8 mouse cellular contexts compared by ENCODE assay signal in the genomic region with DNA sequence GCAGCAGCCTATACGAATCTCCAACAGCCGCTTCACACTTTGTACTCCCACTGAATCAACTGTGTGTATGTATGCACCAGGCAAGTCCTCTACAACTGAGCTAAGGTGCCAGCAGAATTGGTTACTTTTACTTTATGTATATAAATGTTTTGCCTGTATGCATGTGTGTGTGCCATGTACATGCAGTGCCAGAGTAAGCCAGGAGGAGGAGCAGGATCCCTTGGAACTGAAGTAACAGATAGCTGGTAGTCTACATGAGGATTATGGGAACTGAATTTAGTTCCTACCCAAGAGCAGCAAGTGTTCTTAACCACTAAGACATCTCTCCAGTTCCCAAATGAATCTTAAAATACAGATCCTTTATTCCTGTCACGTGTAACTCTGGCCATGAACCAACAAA. TPM values are rescaled to one million over a fixed set of nuclear protein-coding genes. Genes with fewer than 3 reads are reported as not detected.
A peak's percentile ranks its signal among the peaks of the same experiment; 100 is the strongest.
DNase-seq lines count a peak whose midpoint lies in the region; ATAC-seq and TF ChIP-seq lines count a peak whose summit lies in the region.
"Had no signal": no experiment of that assay in that cellular context is flagged by ENCODE, and none has a peak within 500 bp of the region (broad histone marks: within the 10 kb centered on the region; RNA-seq: fewer than 3 reads in every experiment).

No protein-coding gene starts in this region.

- H3K4me1 ChIP-seq in liver, adult 2 months (ENCODE audit: control insufficient read depth, insufficient read depth, low read length), result peaks cover 5% of the 10 kb centered on the region; the same call in 1 of the 2 replicates
- peaks cover 22% of the 10 kb centered on the region for H3K4me1 ChIP-seq in liver, embryonic 12.5 days
- no peaks in the 10 kb centered on the region for H3K4me1 ChIP-seq in limb, embryonic 10.5 days
- H3K4me1 ChIP-seq: embryonic facial prominence, embryonic 15.5 days had no signal

- no peak for ATAC-seq in liver, embryonic 12.5 days
- ATAC-seq in Patski, result no peak
- peak; percentile 91 for ATAC-seq in common myeloid progenitor, adult 5-6 weeks (replicated peaks; ENCODE audit: low read depth, poor library complexity, severe bottlenecking)

- TF ChIP-seq CTCF in liver, adult 2 months (IDR thresholded peaks at IDR 0.05; ENCODE audit: low read depth, low read length), result peak; percentile 49; the same call in 1 of the 2 replicates
- peak; percentile 55 for TF ChIP-seq CTCF in Patski (IDR thresholded peaks at IDR 0.05)

- no peak overlapping the region for H3K27ac ChIP-seq in liver, adult 2 months (replicated peaks; ENCODE audit: insufficient read depth, low read depth, low read length)
- no peak overlapping the region for H3K27ac ChIP-seq in liver, embryonic 12.5 days
- no peak overlapping the region for H3K27ac ChIP-seq in limb, embryonic 10.5 days
- H3K27ac ChIP-seq: embryonic facial prominence, embryonic 15.5 days had no signal

- no peak overlapping the region for H3K9ac ChIP-seq in liver, adult 2 months (ENCODE audit: low read depth, low read length)
- no peak overlapping the region for H3K9ac ChIP-seq in liver, embryonic 12.5 days
- H3K9ac ChIP-seq: embryonic facial prominence, embryonic 15.5 days had no signal

- in situ Hi-C loops in Patski (cut with MboI; ENCODE audit: low pct_unique_long_range_greater_than_20kb), result no loop called here

- TF ChIP-seq POLR2A in liver, adult 2 months (IDR thresholded peaks at IDR 0.05; ENCODE audit: extremely low read depth, insufficient read depth, low read length), result no peak

- H3K4me3 ChIP-seq in liver, adult 2 months (ENCODE audit: insufficient read depth, low read depth, low read length), result no peak overlapping the region
- H3K4me3 ChIP-seq in liver, embryonic 12.5 days, result no peak overlapping the region
- H3K4me3 ChIP-seq in limb, embryonic 10.5 days, result no peak overlapping the region
- H3K4me3 ChIP-seq: embryonic facial prominence, embryonic 15.5 days had no signal

- 86% methylated on average over 3 of the region's 3 CpGs for WGBS in liver, adult 2 months
- WGBS in liver, embryonic 12.5 days (ENCODE audit: insufficient replicate concordance), result 77% methylated on average over 3 of the region's 3 CpGs
- WGBS in limb, embryonic 10.5 days, result 96% methylated on average over 3 of the region's 3 CpGs

- H3K9me3 ChIP-seq in liver, embryonic 12.5 days (replicated peaks), result no peaks in the 10 kb centered on the region
- H3K9me3 ChIP-seq in limb, embryonic 10.5 days (replicated peaks), result 0 out of 2 replicates have a peak, but pooled peaks cover 3% of the 10 kb centered on the region

- H3K4me2 ChIP-seq in liver, embryonic 12.5 days, result no peak overlapping the region
- H3K4me2 ChIP-seq: embryonic facial prominence, embryonic 15.5 days had no signal

- DNase-seq in liver, adult 2 months (ENCODE audit: extremely low read depth, low read depth, low spot score), result peak; percentile 38
- DNase-seq in Patski (ENCODE audit: low read depth, low spot score), result no peak
- peak; percentile 67 to 72 for DNase-seq in kidney, postnatal 4 days
- DNase-seq in thymus, adult 18-20 months, result peak; percentile 23 to 40
- no peak for DNase-seq in limb, embryonic 10.5 days (ENCODE audit: low spot score)

- POLR2A ChIA-PET in Patski (lab: Charles Lee), result no interaction called here

- no peaks in the 10 kb centered on the region for H3K36me3 ChIP-seq in liver, adult 2 months (ENCODE audit: control insufficient read depth, insufficient read depth, low read length)
- H3K36me3 ChIP-seq in liver, embryonic 12.5 days, result peaks cover 27% of the 10 kb centered on the region
- H3K36me3 ChIP-seq in limb, embryonic 10.5 days, result peaks cover 31% of the 10 kb centered on the region

- peaks cover 3% of the 10 kb centered on the region; the same call in 1 of the 2 replicates for H3K79me2 ChIP-seq in liver, adult 2 months (ENCODE audit: control insufficient read depth, insufficient read depth, low read length)

- no peaks in the 10 kb centered on the region for H3K27me3 ChIP-seq in liver, adult 2 months (ENCODE audit: control insufficient read depth, insufficient read depth, low read length)
- no peaks in the 10 kb centered on the region for H3K27me3 ChIP-seq in liver, embryonic 12.5 days (replicated peaks)
- no peaks in the 10 kb centered on the region for H3K27me3 ChIP-seq in Patski
- H3K27me3 ChIP-seq in limb, embryonic 10.5 days (ENCODE audit: low read depth, poor library complexity, severe bottlenecking), result no peaks in the 10 kb centered on the region
- H3K27me3 ChIP-seq: embryonic facial prominence, embryonic 15.5 days had no signal

- CTCF ChIA-PET in Patski (lab: Charles Lee), result interaction anchor here (0.7 to 1.6 kb wide), 3 partner anchors 8 to 13 kb away, joined by 3 to 4 read pairs (median 3); no protein-coding TSS in a partner anchor

RNA-seq across cellular contexts. Expression of a gene that starts 48.0 kb away (rescaled TPM):
- total RNA-seq in liver, adult 2 months (2014; rRNA removed), result 3.6 and 6.7 TPM in 2 replicates
- 4.2 and 4.5 TPM in 2 replicates for polyA plus RNA-seq in liver, adult 2 months (2012; rRNA removed)
- polyA plus RNA-seq in liver, embryonic 12.5 days (2016; fragmentation: Nextera tagmentation; extraction: Ambion mirVana), result 6.1 and 6.3 TPM in 2 replicates
- 72.8 TPM for polyA plus RNA-seq in Patski (2021)
- 0.15 and 2.6 TPM in 2 replicates for total RNA-seq in common myeloid progenitor, adult 5-6 weeks (2017)
- 9.8 and 10.1 TPM in 2 replicates for polyA plus RNA-seq in limb, embryonic 10.5 days (2016; fragmentation: Nextera tagmentation; extraction: Ambion mirVana)

RNA-seq across cellular contexts. Expression of a gene that starts 51.6 kb away (rescaled TPM):
- 2.8 and 4.3 TPM in 2 replicates for total RNA-seq in liver, adult 2 months (2014; rRNA removed)
- polyA plus RNA-seq in liver, adult 2 months (2012; rRNA removed), result 1.8 and 2.4 TPM in 2 replicates
- 9.5 and 10.0 TPM in 2 replicates for polyA plus RNA-seq in liver, embryonic 12.5 days (2016; fragmentation: Nextera tagmentation; extraction: Ambion mirVana)
- polyA plus RNA-seq in Patski (2021), result 20.2 TPM
- 27.7 and 32.7 TPM in 2 replicates for total RNA-seq in common myeloid progenitor, adult 5-6 weeks (2017)
- polyA plus RNA-seq in limb, embryonic 10.5 days (2016; fragmentation: Nextera tagmentation; extraction: Ambion mirVana), result 19.6 and 23.9 TPM in 2 replicates

RNA-seq across cellular contexts. Expression of a gene that starts 58.2 kb away (rescaled TPM):
- total RNA-seq in liver, adult 2 months (2014; rRNA removed), result not detected in 2 replicates
- not detected in 2 replicates for polyA plus RNA-seq in liver, adult 2 months (2012; rRNA removed)
- not detected in 2 replicates for polyA plus RNA-seq in liver, embryonic 12.5 days (2016; fragmentation: Nextera tagmentation; extraction: Ambion mirVana)
- not detected for polyA plus RNA-seq in Patski (2021)
- total RNA-seq in common myeloid progenitor, adult 5-6 weeks (2017), result not detected in 2 replicates
- polyA plus RNA-seq in limb, embryonic 10.5 days (2016; fragmentation: Nextera tagmentation; extraction: Ambion mirVana), result not detected in 2 replicates

Comparison
In these comparisons a context has a peak if more than half of its experiments do, and no peak if none do; other contexts are left out.
1. DNase-seq: peak in liver, adult 2 months (single experiment), kidney, postnatal 4 days (2 of 2) and thymus, adult 18-20 months (2 of 2); none in Patski (single experiment) and limb, embryonic 10.5 days (single experiment).